Mouse (Mus musculus) forebrain, embryonic 10.5 days (tissue): ENCODE measurements around the gene Supt4a. TPM values are rescaled to one million over a fixed set of nuclear protein-coding genes. Genes with fewer than 3 reads are reported as not detected.
A peak's percentile ranks its signal among the peaks of the same experiment; 100 is the strongest.

Experiments used
- DNase-seq: peaks from one replicate; pipeline ENCODE4 v3.0.0-alpha.2; 2017; ENCODE audit warnings: low spot score; ENCODE audit errors: extremely low spot score
- H3K27ac ChIP-seq: fragments of 300-500 bp; sonication (generic); 2 replicates; pipeline ENCODE4 v1.5.1; 2016; ENCODE audit warnings: mild to moderate bottlenecking
- H3K27me3 ChIP-seq: fragments of 300-500 bp; sonication (generic); 2 replicates; pipeline ENCODE4 v1.6.1; 2016; ENCODE audit warnings: mild to moderate bottlenecking; ENCODE audit not compliant: poor library complexity, severe bottlenecking
- H3K36me3 ChIP-seq: fragments of 300-500 bp; sonication (generic); replicated peaks from 2 replicates; pipeline ENCODE4 v1.6.1; 2016; ENCODE audit warnings: mild to moderate bottlenecking, moderate library complexity
- H3K4me1 ChIP-seq: fragments of 300-500 bp; sonication (generic); 2 replicates; pipeline ENCODE4 v1.6.1; 2016
- H3K4me3 ChIP-seq: fragments of 300-500 bp; sonication (generic); 2 replicates; pipeline ENCODE4 v1.5.1; 2016; ENCODE audit warnings: mild to moderate bottlenecking, moderate library complexity
- H3K9me3 ChIP-seq: fragments of 300-500 bp; sonication (generic); 2 replicates; pipeline ENCODE4 v1.6.1; 2016; ENCODE audit warnings: mild to moderate bottlenecking, moderate library complexity
- whole genome bisulfite sequencing: fragments of 180-500 bp; shearing (Covaris S2); methylation state at CpG from one replicate; pipeline ENCODE4 v1.1.7; 2016; 5-methylcytosine and 5-hydroxymethylcytosine counted together
- polyA plus RNA-seq: library from polyadenylated mRNA; unstranded; fragments of >200 nt; fragmentation: Nextera tagmentation; extraction: Ambion mirVana; gene quantifications from 2 replicates; pipeline ENCODE4 v1.2.1, GENCODE M21; 2016

Gene Supt4a
- polyA plus RNA-seq, 1 experiment from 2014 or later = 153 TPM

- peaks cover 48% of the 10 kb centered on the region for H3K4me1 ChIP-seq
- H3K27ac ChIP-seq = peak overlapping the region; percentile 60; the same call in 1 of the 2 replicates
- no peaks in the 10 kb centered on the region for H3K9me3 ChIP-seq
- peaks cover 13% of the 10 kb centered on the region for H3K27me3 ChIP-seq
- 80% methylated on average over 18 of the region's 18 CpGs for WGBS
- no peak overlapping the region for H3K4me3 ChIP-seq
- DNase-seq = no peak
- no peaks in the 10 kb centered on the region for H3K36me3 ChIP-seq
These were observed 8.3 kb upstream of the Supt4a start for GRCm38 (mm10) chr11:87728850-87729592.

DNA sequence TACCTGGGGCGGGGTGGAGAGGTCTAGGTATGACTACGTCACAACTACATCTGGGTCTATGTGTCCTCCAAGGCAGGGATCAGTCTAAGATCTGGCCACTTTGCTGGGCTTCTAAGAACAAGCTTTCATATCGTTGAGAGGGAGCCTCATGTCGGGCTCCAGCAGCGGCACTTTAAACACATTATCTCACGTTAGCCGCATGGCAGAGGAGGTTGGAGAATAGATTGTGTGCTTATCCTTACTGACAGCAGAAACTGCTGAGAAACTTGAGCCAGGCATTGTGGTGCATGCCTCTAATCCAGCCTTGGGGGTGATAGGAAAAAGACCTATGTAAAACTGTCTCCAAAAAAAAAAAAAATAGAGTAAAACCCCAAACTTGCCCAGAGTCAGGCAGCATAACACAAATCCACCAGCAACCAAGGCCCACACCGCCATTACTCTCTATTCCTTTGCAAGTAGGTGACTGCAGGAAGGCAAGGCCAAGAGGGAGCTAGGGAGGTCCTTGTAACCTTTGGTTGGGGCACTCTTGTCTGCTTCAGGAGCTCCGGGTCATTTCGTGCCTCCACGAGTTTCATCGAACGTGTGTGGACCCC lies 7.7 kb upstream of the Supt4a start:
- Histone ChIP-seq H3K4me3 (no peak overlapping the region), H3K36me3 (no peaks in the 10 kb centered on the region), H3K27ac (peak overlapping the region; percentile 60; the same call in 1 of the 2 replicates), H3K4me1 (peaks cover 50% of the 10 kb centered on the region), H3K27me3 (peaks cover 20% of the 10 kb centered on the region), H3K9me3 (no peaks in the 10 kb centered on the region)
- WGBS = 87% methylated on average over 13 of the region's 13 CpGs
- DNase-seq = no peak

GRCm38 (mm10) chr11:87730652-87731310 lies 6.6 kb upstream of the Supt4a start:
- H3K27ac ChIP-seq = no peak overlapping the region; the same call in 1 of the 2 replicates
- H3K4me1 ChIP-seq = peaks cover 39% of the 10 kb centered on the region
- 70% methylated on average over 10 of the region's 10 CpGs for WGBS
- no peak overlapping the region for H3K4me3 ChIP-seq
- H3K36me3 ChIP-seq = no peaks in the 10 kb centered on the region
- no peak for DNase-seq
- peaks cover 29% of the 10 kb centered on the region for H3K27me3 ChIP-seq
- H3K9me3 ChIP-seq = no peaks in the 10 kb centered on the region

GRCm38 (mm10) chr11:87734346-87734745 lies 3.0 kb upstream of the Supt4a start:
- Histone ChIP-seq H3K9me3 (no peaks in the 10 kb centered on the region), H3K27ac (peak overlapping the region; percentile 74), H3K4me3 (peak overlapping the region; percentile 24; the same call in 1 of the 2 replicates), H3K27me3 (peaks cover 35% of the 10 kb centered on the region), H3K36me3 (peaks cover 2% of the 10 kb centered on the region), H3K4me1 (peaks cover 37% of the 10 kb centered on the region)
- 50% methylated on average over 5 of the region's 5 CpGs for WGBS
- no peak for DNase-seq

- no peak for DNase-seq
- H3K9me3 ChIP-seq = no peaks in the 10 kb centered on the region
- H3K27ac ChIP-seq = peak overlapping the region; percentile 89; the same call in 1 of the 2 replicates
- WGBS = 81% methylated on average over 6 of the region's 6 CpGs
- H3K4me3 ChIP-seq = peak overlapping the region; percentile 85
- peaks cover 37% of the 10 kb centered on the region for H3K4me1 ChIP-seq
- H3K36me3 ChIP-seq = peaks cover 16% of the 10 kb centered on the region
- peaks cover 35% of the 10 kb centered on the region for H3K27me3 ChIP-seq
These were observed 1.7 kb upstream of the Supt4a start for GRCm38 (mm10) chr11:87735691-87736090.

GRCm38 (mm10) chr11:87736647-87737134 lies 661 bp upstream of the Supt4a start:
- H3K27ac ChIP-seq = peak overlapping the region; percentile 89
- WGBS = 2% methylated on average over 31 of the region's 31 CpGs

DNA sequence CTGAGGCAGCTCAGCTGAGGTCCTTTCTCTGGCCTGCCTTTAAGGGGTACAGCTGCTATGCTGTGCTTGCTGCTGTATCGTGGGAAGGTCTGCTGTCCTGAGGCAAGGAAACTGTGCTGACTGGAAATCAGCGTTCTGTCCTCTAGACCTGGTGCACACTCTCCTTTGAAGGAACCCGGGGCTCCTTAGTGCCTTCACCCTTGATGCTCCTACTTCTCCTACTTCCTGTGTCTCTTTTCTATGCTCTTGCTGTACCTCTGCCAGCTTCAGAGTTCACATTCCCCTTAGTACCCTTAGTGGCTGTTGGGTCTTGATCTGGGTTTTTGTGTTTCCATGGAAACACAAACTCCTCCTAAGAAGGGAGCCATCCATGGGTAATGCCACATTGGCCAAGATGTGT lies 6.3 kb downstream of the Supt4a start:
- Histone ChIP-seq H3K4me1 (peaks cover 5% of the 10 kb centered on the region; the same call in 1 of the 2 replicates), H3K36me3 (peaks cover 60% of the 10 kb centered on the region), H3K9me3 (no peaks in the 10 kb centered on the region), H3K27ac (no peak overlapping the region), H3K4me3 (no peak overlapping the region), H3K27me3 (no peaks in the 10 kb centered on the region)
- WGBS = 93% methylated on average over 3 of the region's 3 CpGs
- no peak for DNase-seq

More at GRCm38 (mm10) chr11:87736647-87737134, 661 bp upstream of the Supt4a start:
- Histone ChIP-seq H3K36me3 (peaks cover 25% of the 10 kb centered on the region), H3K27me3 (peaks cover 35% of the 10 kb centered on the region), H3K9me3 (no peaks in the 10 kb centered on the region), H3K4me3 (peak overlapping the region; percentile 85), H3K4me1 (peaks cover 37% of the 10 kb centered on the region)
- peak; percentile 66 for DNase-seq

- Histone ChIP-seq H3K27me3 (no peaks in the 10 kb centered on the region), H3K27ac (no peak overlapping the region), H3K4me1 (peaks cover 10% of the 10 kb centered on the region; the same call in 1 of the 2 replicates), H3K36me3 (peaks cover 52% of the 10 kb centered on the region), H3K4me3 (no peak overlapping the region), H3K9me3 (no peaks in the 10 kb centered on the region)
- 83% methylated on average over 4 of the region's 4 CpGs for WGBS
- no peak for DNase-seq
These were observed 7.6 kb downstream of the Supt4a start for GRCm38 (mm10) chr11:87744964-87745363.

DNA sequence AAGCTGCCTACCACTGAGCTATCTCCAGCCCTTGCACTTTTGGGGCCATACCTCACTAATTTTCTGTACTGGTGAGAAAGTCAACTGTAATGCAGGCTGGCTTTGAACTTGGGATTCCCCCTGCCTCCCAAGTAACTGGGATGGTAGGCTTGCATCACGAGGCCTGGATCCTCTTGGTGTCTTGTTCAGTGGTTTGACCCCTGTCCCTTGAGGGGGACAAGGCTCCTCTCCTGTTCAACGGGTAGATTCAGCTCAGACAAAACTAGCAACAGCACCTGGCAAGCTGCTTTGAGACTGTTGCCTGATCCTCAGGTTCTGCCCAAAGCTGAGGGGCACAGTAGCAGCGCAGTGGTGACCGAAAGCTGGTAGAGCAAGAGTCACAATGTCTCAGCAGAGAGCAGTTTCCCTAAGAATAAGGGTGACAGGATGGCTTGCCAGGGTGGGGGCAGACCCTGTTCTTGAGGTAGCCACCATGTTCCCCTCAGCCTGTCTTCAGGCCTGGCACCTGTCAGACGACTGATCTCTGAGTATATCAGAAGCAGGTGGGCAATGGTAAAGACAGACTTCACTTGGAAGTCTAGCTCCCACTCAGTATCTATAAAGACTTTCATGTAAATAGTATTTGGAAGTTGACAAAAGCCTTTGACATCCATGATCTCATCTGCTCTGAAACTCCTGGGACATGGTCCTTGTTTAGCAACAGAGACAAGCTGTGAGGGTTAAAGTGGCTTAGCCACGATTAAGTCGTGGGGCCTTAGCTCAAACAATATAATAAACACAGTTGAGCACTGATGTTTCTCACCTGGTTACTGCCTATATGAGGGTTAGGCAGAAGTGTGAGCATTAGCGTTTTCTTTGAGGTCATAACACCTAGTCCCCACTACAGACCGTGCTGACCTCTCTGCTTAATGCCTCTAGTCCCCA lies 8.5 kb downstream of the Supt4a start:
- no peak for DNase-seq
- Histone ChIP-seq H3K27ac (no peak overlapping the region), H3K27me3 (no peaks in the 10 kb centered on the region), H3K4me1 (peaks cover 10% of the 10 kb centered on the region; the same call in 1 of the 2 replicates), H3K4me3 (no peak overlapping the region), H3K9me3 (no peaks in the 10 kb centered on the region), H3K36me3 (peaks cover 42% of the 10 kb centered on the region)
- 83% methylated on average over 9 of the region's 9 CpGs for WGBS

GRCm38 (mm10) chr11:87747312-87747711 lies 10.0 kb downstream of the Supt4a start:
- peaks cover 29% of the 10 kb centered on the region for H3K36me3 ChIP-seq
- H3K4me3 ChIP-seq = no peak overlapping the region
- 84% methylated on average over 5 of the region's 5 CpGs for WGBS
- DNase-seq = no peak
- no peaks in the 10 kb centered on the region for H3K27me3 ChIP-seq
- no peaks in the 10 kb centered on the region for H3K9me3 ChIP-seq
- no peak overlapping the region for H3K27ac ChIP-seq
- peaks cover 10% of the 10 kb centered on the region; the same call in 1 of the 2 replicates for H3K4me1 ChIP-seq

GRCm38 (mm10) chr11:87747716-87748115 lies 10.4 kb downstream of the Supt4a start:
- no peaks in the 10 kb centered on the region for H3K9me3 ChIP-seq
- no peak for DNase-seq
- H3K4me1 ChIP-seq = peaks cover 10% of the 10 kb centered on the region; the same call in 1 of the 2 replicates
- H3K36me3 ChIP-seq = peaks cover 25% of the 10 kb centered on the region
- 97% methylated on average over 7 of the region's 7 CpGs for WGBS
- H3K27ac ChIP-seq = no peak overlapping the region
- no peaks in the 10 kb centered on the region for H3K27me3 ChIP-seq
- no peak overlapping the region for H3K4me3 ChIP-seq
